Mouse (Mus musculus) embryonic facial prominence, embryonic 14.5 days (tissue): ENCODE data around the gene Lancl1. TPM values are rescaled to one million over a fixed set of nuclear protein-coding genes. Genes with fewer than 3 reads are reported as not detected.

Experiments
- ATAC-seq: fragments of 200-750 bp; cut with Nextera tagmentation; 2 replicates; pipeline ENCODE4 v1.8.0; 2017; ENCODE audit warnings: low read depth, moderate number of reproducible peaks, moderate TSS enrichment
- DNase-seq: peaks from one replicate; pipeline ENCODE4 v3.0.0-alpha.2; 2015; ENCODE audit warnings: low spot score
- H3K27ac ChIP-seq: fragments of 300-500 bp; sonication (generic); replicated peaks from 2 replicates; pipeline ENCODE4 v1.5.1; 2014; ENCODE audit warnings: low read depth, mild to moderate bottlenecking, low read length, moderate library complexity
- H3K27me3 ChIP-seq: fragments of 300-500 bp; sonication (generic); replicated peaks from 2 replicates; pipeline ENCODE4 v1.6.1; 2014; ENCODE audit warnings: low read length; ENCODE audit not compliant: control insufficient read depth, insufficient read depth
- H3K36me3 ChIP-seq: fragments of 300-500 bp; sonication (generic); 2 replicates; pipeline ENCODE4 v1.6.1; 2014; ENCODE audit warnings: low read length, mixed read lengths; ENCODE audit not compliant: control insufficient read depth, insufficient read depth
- H3K4me1 ChIP-seq: fragments of 300-500 bp; sonication (generic); 2 replicates; pipeline ENCODE4 v1.6.1; 2014; ENCODE audit warnings: antibody characterized with exemption, low read length; ENCODE audit not compliant: control insufficient read depth, insufficient read depth
- H3K4me2 ChIP-seq: fragments of 300-500 bp; sonication (generic); 2 replicates; pipeline ENCODE4 v1.6.1; 2014; ENCODE audit warnings: low read depth, mild to moderate bottlenecking, low read length, moderate library complexity, mixed read lengths
- H3K4me3 ChIP-seq: fragments of 300-500 bp; sonication (generic); 2 replicates; pipeline ENCODE4 v1.5.1; 2014; ENCODE audit warnings: low read depth, mild to moderate bottlenecking, low read length
- H3K9ac ChIP-seq: fragments of 300-500 bp; sonication (generic); 2 replicates; pipeline ENCODE4 v1.6.1; 2014; ENCODE audit warnings: low read depth, mild to moderate bottlenecking, low read length, moderate library complexity, mixed read lengths
- H3K9me3 ChIP-seq: fragments of 300-500 bp; sonication (generic); 2 replicates; pipeline ENCODE4 v1.6.1; 2016; ENCODE audit warnings: low read length; ENCODE audit not compliant: control insufficient read depth
- WGBS: fragments of 180-500 bp; shearing (Covaris S2); extraction: QIAGEN DNeasy Blood & Tissue Kit; methylation state at CpG from one replicate; pipeline ENCODE4 v1.1.7; 2014; 5-methylcytosine and 5-hydroxymethylcytosine counted together
- polyA plus RNA-seq: library from polyadenylated mRNA; unstranded; fragments of >200 nt; fragmentation: Nextera tagmentation; extraction: Ambion mirVana; gene quantifications from 2 replicates; pipeline ENCODE4 v1.2.1, GENCODE M21; 2014

Lancl1 gene
- polyA plus RNA-seq, 1 experiment from 2014 or later, result 112 TPM

DNA sequence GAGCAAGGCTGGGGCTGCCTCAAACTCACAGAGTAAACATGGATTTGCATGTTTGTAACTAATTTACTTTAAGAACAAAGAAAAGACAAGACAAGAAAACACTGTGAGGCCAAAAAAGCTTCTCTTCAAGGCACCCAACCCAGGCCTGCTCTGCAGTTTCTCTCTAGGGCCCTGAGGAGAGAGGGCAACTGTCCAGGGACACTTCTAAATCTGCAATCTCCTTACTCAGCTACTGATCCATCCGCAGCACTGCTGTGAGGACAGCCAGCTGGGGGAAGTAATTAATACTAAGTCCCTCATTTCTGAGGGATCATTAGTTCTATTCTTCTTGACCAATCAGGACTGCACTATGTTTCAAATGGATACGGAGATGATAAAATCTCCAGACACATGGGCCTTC lies 12.5 kb downstream of the Lancl1 start:
- Histone ChIP-seq H3K27ac (no peak overlapping the region), H3K9ac (no peak overlapping the region), H3K36me3 (peaks cover 53% of the 10 kb centered on the region), H3K9me3 (no peaks in the 10 kb centered on the region), H3K4me3 (no peak overlapping the region), H3K4me1 (no peaks in the 10 kb centered on the region), H3K27me3 (no peaks in the 10 kb centered on the region), H3K4me2 (no peak overlapping the region)
- WGBS, result 73% methylated on average over 2 of the region's 2 CpGs
- DNase-seq, result no peak
- ATAC-seq, result no peak

DNA sequence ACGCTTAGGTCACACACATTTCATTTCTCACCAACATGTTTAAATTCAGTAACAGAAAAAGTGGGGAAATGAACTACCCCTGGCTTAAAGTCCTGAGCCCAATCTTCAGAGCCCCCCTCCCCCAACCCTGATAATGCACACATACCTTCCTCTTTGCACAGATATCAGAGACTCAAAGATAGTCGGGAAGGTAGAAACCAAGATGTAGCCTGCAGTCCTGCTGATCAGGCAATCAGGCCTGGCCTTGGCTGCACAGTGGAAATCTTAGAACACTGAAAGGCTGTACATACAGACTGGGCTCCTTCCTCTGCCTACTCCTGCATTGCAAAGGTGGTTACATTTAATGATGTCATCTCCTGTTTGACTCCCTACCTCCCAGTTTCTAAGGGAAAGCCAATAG lies 15.9 kb downstream of the Lancl1 start:
- ATAC-seq (no peak), DNase-seq (no peak)
- Histone ChIP-seq H3K4me3 (no peak overlapping the region), H3K4me1 (no peaks in the 10 kb centered on the region), H3K4me2 (no peak overlapping the region), H3K27ac (no peak overlapping the region), H3K36me3 (peaks cover 54% of the 10 kb centered on the region), H3K27me3 (no peaks in the 10 kb centered on the region), H3K9ac (no peak overlapping the region), H3K9me3 (no peaks in the 10 kb centered on the region)
- WGBS, result 89% methylated on average over 2 of the region's 2 CpGs

DNA sequence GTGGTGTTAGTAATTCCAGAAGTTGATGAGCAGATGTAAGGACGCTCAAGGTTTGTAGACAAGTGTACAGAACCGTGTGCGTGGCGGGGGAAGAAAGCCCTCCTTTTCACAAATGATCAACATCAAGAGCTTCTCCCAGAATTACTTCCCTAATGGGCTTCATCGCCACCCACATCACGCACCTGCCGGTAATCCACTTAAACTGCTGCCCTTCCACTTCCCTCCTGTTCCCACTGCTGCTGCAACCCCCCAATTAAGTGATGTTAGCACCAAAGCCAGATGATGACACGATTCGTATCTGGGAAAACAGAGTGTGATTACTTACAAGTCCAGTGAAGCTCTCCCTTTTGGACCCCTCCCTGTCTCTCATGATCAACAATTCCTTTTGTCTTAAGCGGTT lies 16.6 kb downstream of the Lancl1 start:
- Histone ChIP-seq H3K27me3 (no peaks in the 10 kb centered on the region), H3K9me3 (no peaks in the 10 kb centered on the region), H3K27ac (no peak overlapping the region), H3K36me3 (peaks cover 53% of the 10 kb centered on the region), H3K4me1 (no peaks in the 10 kb centered on the region), H3K4me3 (no peak overlapping the region), H3K9ac (no peak overlapping the region), H3K4me2 (no peak overlapping the region)
- 84% methylated on average over 10 of the region's 10 CpGs for WGBS
- DNase-seq (no peak), ATAC-seq (no peak)

DNA sequence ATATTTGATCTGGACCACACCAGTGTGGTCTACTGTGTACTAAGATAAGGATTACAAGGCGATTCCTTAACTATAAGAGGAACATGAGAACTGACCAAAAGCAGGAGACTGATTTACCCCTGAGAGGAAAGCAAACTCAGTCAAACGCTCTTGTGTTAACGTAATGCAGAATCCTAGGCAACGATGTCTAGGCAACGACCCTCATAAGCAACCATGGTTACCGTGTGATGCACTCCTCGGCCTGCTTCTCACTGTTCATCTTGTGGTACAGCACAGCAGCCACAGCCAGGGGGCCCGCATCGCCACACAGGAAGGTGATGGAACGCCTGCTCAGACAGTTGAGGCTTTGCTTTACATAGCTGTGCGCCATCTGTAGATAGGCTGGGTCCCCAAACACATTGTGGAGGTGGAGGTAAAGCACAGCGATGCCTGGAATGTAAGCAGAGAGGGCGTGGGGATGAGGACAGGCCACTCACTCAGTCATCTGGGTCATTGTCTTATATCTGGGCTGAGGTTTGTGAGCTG lies 18.0 kb downstream of the Lancl1 start:
- H3K36me3 ChIP-seq, result peaks cover 48% of the 10 kb centered on the region
- H3K9me3 ChIP-seq, result no peaks in the 10 kb centered on the region
- 87% methylated on average over 13 of the region's 13 CpGs for WGBS
- H3K9ac ChIP-seq, result no peak overlapping the region
- DNase-seq (no peak), ATAC-seq (no peak)
- H3K4me2 ChIP-seq, result no peak overlapping the region
- no peaks in the 10 kb centered on the region for H3K4me1 ChIP-seq
- no peak overlapping the region for H3K4me3 ChIP-seq
- no peak overlapping the region for H3K27ac ChIP-seq
- no peaks in the 10 kb centered on the region for H3K27me3 ChIP-seq

DNA sequence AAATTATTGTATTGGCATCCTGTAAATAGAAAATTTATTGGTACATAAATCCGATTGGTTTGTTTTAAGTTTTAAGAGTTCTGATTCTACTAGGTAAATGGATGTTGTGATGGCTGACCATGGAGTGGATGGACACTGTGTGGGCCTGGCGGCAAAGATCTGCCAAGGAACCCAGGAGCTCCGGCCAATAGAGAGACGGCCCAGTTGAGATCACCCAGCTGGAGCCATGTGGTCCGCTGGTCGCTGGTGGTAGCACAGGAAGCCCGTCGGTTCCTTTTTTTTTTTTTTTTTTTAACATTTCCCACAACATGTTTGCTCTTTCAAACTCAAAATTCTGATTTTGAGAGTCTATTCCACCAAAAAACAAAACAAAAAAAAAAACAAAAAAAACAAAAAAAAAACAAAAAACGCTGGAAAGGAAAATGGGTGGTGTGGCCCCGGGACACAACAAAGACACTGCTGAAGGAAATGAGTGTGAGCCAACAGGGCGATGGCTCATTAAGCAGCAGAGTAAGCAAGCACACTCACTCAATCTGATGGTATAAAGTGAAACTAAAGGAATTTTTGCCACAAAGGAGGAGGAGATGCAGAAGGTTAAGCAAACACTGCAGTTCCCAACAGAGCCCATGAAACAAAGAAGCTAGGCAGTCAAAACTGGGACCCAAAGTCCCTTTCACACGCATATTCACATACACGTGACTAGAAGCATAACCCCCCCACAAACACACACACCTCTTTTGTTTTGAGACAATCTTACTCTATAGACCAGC lies 21.4 kb downstream of the Lancl1 start:
- no peaks in the 10 kb centered on the region for H3K27me3 ChIP-seq
- no peak overlapping the region for H3K9ac ChIP-seq
- no peaks in the 10 kb centered on the region for H3K9me3 ChIP-seq
- peaks cover 53% of the 10 kb centered on the region for H3K36me3 ChIP-seq
- H3K4me1 ChIP-seq, result no peaks in the 10 kb centered on the region
- H3K4me2 ChIP-seq, result no peak overlapping the region
- DNase-seq (no peak), ATAC-seq (no peak)
- H3K27ac ChIP-seq, result no peak overlapping the region
- WGBS, result 88% methylated on average over 13 of the region's 13 CpGs
- no peak overlapping the region for H3K4me3 ChIP-seq

DNA sequence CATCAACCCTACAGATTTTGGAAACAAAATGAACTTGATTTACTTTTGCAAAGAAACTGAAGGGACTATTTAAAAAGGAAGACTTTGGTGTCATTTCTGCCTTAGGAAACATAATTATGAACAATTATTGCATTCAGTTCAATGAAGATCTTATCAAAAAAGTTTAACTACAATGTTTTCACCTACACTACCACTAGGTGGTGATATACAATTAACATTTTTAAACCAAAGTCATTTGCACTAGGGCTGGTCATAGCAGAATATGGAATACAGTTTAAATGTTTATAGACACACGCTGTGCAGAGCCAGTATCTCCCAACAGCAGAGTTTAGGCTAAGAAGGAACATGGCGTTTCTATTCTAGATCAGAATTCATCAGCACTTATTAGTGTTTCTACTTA lies 24.5 kb downstream of the Lancl1 start:
- H3K9me3 ChIP-seq, result no peaks in the 10 kb centered on the region
- H3K4me2 ChIP-seq, result no peak overlapping the region
- H3K36me3 ChIP-seq, result peaks cover 28% of the 10 kb centered on the region
- H3K27ac ChIP-seq, result no peak overlapping the region
- no peaks in the 10 kb centered on the region for H3K27me3 ChIP-seq
- no peak overlapping the region for H3K4me3 ChIP-seq
- H3K4me1 ChIP-seq, result peaks cover 3% of the 10 kb centered on the region; the same call in 1 of the 2 replicates
- H3K9ac ChIP-seq, result no peak overlapping the region
- WGBS, result 74% methylated on average over 2 of the region's 2 CpGs
- no peak for ATAC-seq
- DNase-seq, result no peak

DNA sequence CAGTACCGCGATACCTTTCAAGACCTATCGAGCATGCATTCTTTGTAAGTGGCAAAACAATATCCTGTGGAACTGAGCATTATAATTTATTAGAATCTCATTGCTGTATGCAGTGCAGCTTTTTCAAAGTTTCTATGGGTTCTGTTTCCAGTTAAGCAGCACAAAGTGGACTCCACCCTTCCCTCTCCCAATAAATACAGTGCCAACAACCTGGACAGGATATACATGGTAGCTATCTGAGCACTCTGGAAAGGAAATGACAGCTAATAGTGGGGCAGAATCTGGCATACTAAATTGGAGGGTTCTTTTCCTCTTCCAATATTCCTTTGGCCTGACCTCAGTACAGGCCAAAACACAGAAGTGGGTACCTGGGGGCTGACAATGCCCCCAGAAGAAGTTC lies 28.2 kb downstream of the Lancl1 start:
- H3K36me3 ChIP-seq, result peaks cover 36% of the 10 kb centered on the region
- peaks cover 3% of the 10 kb centered on the region; the same call in 1 of the 2 replicates for H3K4me1 ChIP-seq
- DNase-seq (no peak), ATAC-seq (no peak)
- H3K4me2 ChIP-seq, result no peak overlapping the region
- H3K4me3 ChIP-seq, result no peak overlapping the region
- H3K27me3 ChIP-seq, result no peaks in the 10 kb centered on the region
- no peaks in the 10 kb centered on the region for H3K9me3 ChIP-seq
- no peak overlapping the region for H3K27ac ChIP-seq
- 91% methylated on average over 3 of the region's 3 CpGs for WGBS
- H3K9ac ChIP-seq, result no peak overlapping the region

DNA sequence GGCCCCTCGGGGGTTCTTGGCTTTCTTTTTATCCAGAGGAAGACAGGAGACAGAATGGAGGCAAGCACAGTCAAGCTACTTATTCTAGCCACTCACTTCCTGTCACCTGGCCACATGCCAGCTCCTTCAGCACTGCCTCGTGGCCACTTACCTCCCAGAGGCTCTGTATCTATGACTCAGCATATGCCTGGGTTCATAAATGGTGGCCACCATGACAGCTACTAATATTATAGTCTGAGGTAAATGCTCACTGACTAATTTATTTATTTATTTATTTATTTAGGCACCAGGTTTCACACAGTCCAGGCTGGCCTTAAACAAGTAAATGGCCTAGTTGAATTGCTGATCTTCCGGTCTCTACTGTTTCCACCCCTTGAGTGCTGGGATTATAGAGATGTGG lies 35.0 kb downstream of the Lancl1 start:
- 55% methylated on average over 3 of the region's 3 CpGs for WGBS
- H3K27me3 ChIP-seq, result no peaks in the 10 kb centered on the region
- ATAC-seq, result peak; percentile 54

DNA sequence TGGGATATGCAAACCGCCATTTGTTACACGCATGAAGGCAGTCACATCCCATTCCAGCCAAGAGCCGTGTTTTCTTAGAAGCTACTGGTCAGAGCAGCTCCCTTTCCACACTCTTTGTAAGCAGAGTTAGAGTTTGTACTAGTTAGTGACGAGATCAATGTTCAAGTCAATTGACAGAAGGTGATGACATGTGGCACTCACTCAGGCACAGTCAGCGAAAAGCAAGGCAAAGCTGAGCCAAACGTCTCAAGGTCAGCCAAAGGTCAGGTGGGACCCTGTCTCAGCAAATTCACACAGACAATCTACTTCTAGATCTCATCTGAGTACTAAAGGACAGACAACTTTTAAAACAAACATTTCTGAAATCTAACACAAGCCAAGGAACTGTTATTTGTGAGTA lies 36.4 kb downstream of the Lancl1 start:
- no peaks in the 10 kb centered on the region for H3K9me3 ChIP-seq
- no peaks in the 10 kb centered on the region for H3K4me1 ChIP-seq
- no peaks in the 10 kb centered on the region for H3K27me3 ChIP-seq
- H3K4me2 ChIP-seq, result no peak overlapping the region
- DNase-seq (no peak), ATAC-seq (no peak)
- no peak overlapping the region for H3K4me3 ChIP-seq
- no peak overlapping the region for H3K27ac ChIP-seq
- WGBS, result 67% methylated on average over 6 of the region's 6 CpGs
- no peak overlapping the region for H3K9ac ChIP-seq
- peaks cover 55% of the 10 kb centered on the region for H3K36me3 ChIP-seq

More for the DNA sequence above, 35.0 kb downstream of the Lancl1 start:
- no peak overlapping the region for H3K27ac ChIP-seq
- H3K4me3 ChIP-seq, result no peak overlapping the region
- DNase-seq, result peak; percentile 70
- H3K9ac ChIP-seq, result no peak overlapping the region
- H3K36me3 ChIP-seq, result peaks cover 65% of the 10 kb centered on the region
- H3K4me1 ChIP-seq, result no peaks in the 10 kb centered on the region
- no peaks in the 10 kb centered on the region for H3K9me3 ChIP-seq
- no peak overlapping the region for H3K4me2 ChIP-seq
